8 mouse cellular contexts compared by ENCODE assay signal in genomic region chr11:120625152-120625775, GRCm38 (mm10). TPM values are rescaled to one million over a fixed set of nuclear protein-coding genes. Genes with fewer than 3 reads are reported as not detected.
DNase-seq lines count a peak whose midpoint lies in the region; ATAC-seq and TF ChIP-seq lines count a peak whose summit lies in the region.

Gene Sirt7 (minus strand): TSS chr11:120625240.

- WGBS in forebrain, embryonic 14.5 days = 24% methylated on average over 5 of the region's 5 CpGs
- WGBS in intestine, postnatal 0 days = 9% methylated on average over 5 of the region's 5 CpGs
- 22% methylated on average over 5 of the region's 5 CpGs for WGBS in midbrain, embryonic 10.5 days

- H3K4me2 ChIP-seq in forebrain, embryonic 14.5 days (ENCODE audit: low read length) = peak within 1 kb of the TSS; percentile 95
- H3K4me2 ChIP-seq in intestine, postnatal 0 days (replicated peaks; ENCODE audit: low read depth) = peak within 1 kb of the TSS; percentile 80

- peak within 1 kb of the TSS; percentile 98 for H3K4me3 ChIP-seq in forebrain, embryonic 14.5 days (ENCODE audit: low read depth, low read length)
- H3K4me3 ChIP-seq in intestine, postnatal 0 days (ENCODE audit: low read depth, low read length) = peak within 1 kb of the TSS; percentile 81
- peak within 1 kb of the TSS; percentile 97 for H3K4me3 ChIP-seq in midbrain, embryonic 10.5 days

- no peak for DNase-seq in layer of hippocampus, adult 8-10 months (ENCODE audit: low spot score in 2 of 2)
- no peak for DNase-seq in layer of hippocampus, adult 9-10 months (ENCODE audit: low spot score)
- no peak for DNase-seq in adrenal gland, postnatal 10 days
- DNase-seq in forebrain, embryonic 14.5 days (ENCODE audit: low spot score) = no peak
- no peak for DNase-seq in midbrain, embryonic 10.5 days (ENCODE audit: low spot score)
- no peak for DNase-seq in right cerebral cortex, postnatal 4 days
- DNase-seq in B cell, adult 2 months = no peak

- H3K9ac ChIP-seq in forebrain, embryonic 14.5 days (ENCODE audit: low read length) = peak within 1 kb of the TSS; percentile 87
- H3K9ac ChIP-seq in intestine, postnatal 0 days (ENCODE audit: low read depth, low read length) = peak within 1 kb of the TSS; percentile 82

- H3K27me3 ChIP-seq in forebrain, embryonic 14.5 days (replicated peaks; ENCODE audit: control insufficient read depth, insufficient read depth, low read length) = no peaks in the 10 kb centered on the region
- H3K27me3 ChIP-seq in intestine, postnatal 0 days (replicated peaks; ENCODE audit: control insufficient read depth, insufficient read depth, low read length) = no peaks in the 10 kb centered on the region
- no peaks in the 10 kb centered on the region for H3K27me3 ChIP-seq in midbrain, embryonic 10.5 days (ENCODE audit: low read depth, poor library complexity, severe bottlenecking)

- ATAC-seq in forebrain, embryonic 14.5 days = peak; percentile 21; the same call in 1 of the 2 replicates
- ATAC-seq in intestine, postnatal 0 days = no peak

- peaks cover 59% of the 10 kb centered on the region for H3K36me3 ChIP-seq in forebrain, embryonic 14.5 days (ENCODE audit: control insufficient read depth, insufficient read depth, low read length)
- H3K36me3 ChIP-seq in intestine, postnatal 0 days (ENCODE audit: control insufficient read depth, insufficient read depth) = peaks cover 45% of the 10 kb centered on the region
- peaks cover 67% of the 10 kb centered on the region for H3K36me3 ChIP-seq in midbrain, embryonic 10.5 days

- peak within 1 kb of the TSS; percentile 80 for H3K27ac ChIP-seq in forebrain, embryonic 14.5 days (ENCODE audit: low read depth, low read length)
- H3K27ac ChIP-seq in intestine, postnatal 0 days (ENCODE audit: low read depth, low read length) = peak within 1 kb of the TSS; percentile 94
- H3K27ac ChIP-seq in midbrain, embryonic 10.5 days (replicated peaks) = peak within 1 kb of the TSS; percentile 85

- H3K9me3 ChIP-seq in forebrain, embryonic 14.5 days (replicated peaks; ENCODE audit: control insufficient read depth, low read length) = no peaks in the 10 kb centered on the region
- H3K9me3 ChIP-seq in intestine, postnatal 0 days (ENCODE audit: control insufficient read depth) = no peaks in the 10 kb centered on the region
- H3K9me3 ChIP-seq in midbrain, embryonic 10.5 days (replicated peaks) = no peaks in the 10 kb centered on the region

- no peak for TF ChIP-seq CTCF in intestine, postnatal 0 days (IDR thresholded peaks at IDR 0.05; ENCODE audit: low read depth)

- peaks cover 9% of the 10 kb centered on the region for H3K4me1 ChIP-seq in forebrain, embryonic 14.5 days (ENCODE audit: control insufficient read depth, insufficient read depth, low read length)
- H3K4me1 ChIP-seq in intestine, postnatal 0 days (replicated peaks; ENCODE audit: control insufficient read depth, insufficient read depth, low read length) = peaks cover 7% of the 10 kb centered on the region; the same call in 1 of the 2 replicates
- peaks cover 41% of the 10 kb centered on the region for H3K4me1 ChIP-seq in midbrain, embryonic 10.5 days

RNA-seq across cellular contexts. Expression of gene Sirt7, which starts in this region (rescaled TPM):
- total RNA-seq in layer of hippocampus, adult 8-10 months (2022) = 10 to 100 TPM; 43.5 to 49.9 (median 45.4) TPM
- 10 to 100 TPM; 33.2 to 40.3 TPM for total RNA-seq in adrenal gland, postnatal 10 days (2021)
- 30.4 and 40.8 TPM in 2 replicates for polyA plus RNA-seq in forebrain, embryonic 14.5 days (2014; fragmentation: Nextera tagmentation; extraction: Ambion mirVana)
- 73.1 and 77.7 TPM in 2 replicates for polyA plus RNA-seq in intestine, postnatal 0 days (2015; fragmentation: Nextera tagmentation; extraction: Ambion mirVana)
- 34.2 and 37.4 TPM in 2 replicates for polyA plus RNA-seq in midbrain, embryonic 10.5 days (2016; fragmentation: Nextera tagmentation; extraction: Ambion mirVana)
